Mouse (Mus musculus) neural tube, embryonic 12.5 days (tissue): ENCODE measurements at regions not wholly inside any gene's neighbourhood (a gene's known extent, or its start where the extent isn't known, plus 50 kb on each side); places are given as distances from the start of the nearest gene placed in this dataset.

Experiments used
- ATAC-seq: fragments of 200-750 bp; cut with Nextera tagmentation; 2 replicates; pipeline ENCODE4 v1.8.0; 2017; ENCODE audit warnings: low read depth, mild to moderate bottlenecking, moderate TSS enrichment, moderate library complexity; ENCODE audit not compliant: low FRiP score
- H3K27ac ChIP-seq: fragments of 300-500 bp; sonication (generic); 2 replicates; pipeline ENCODE4 v1.5.1; 2016
- H3K27me3 ChIP-seq: fragments of 300-500 bp; sonication (generic); replicated peaks from 2 replicates; pipeline ENCODE4 v1.6.1; 2016; ENCODE audit warnings: mild to moderate bottlenecking
- H3K36me3 ChIP-seq: fragments of 300-500 bp; sonication (generic); 2 replicates; pipeline ENCODE4 v1.6.1; 2016; ENCODE audit warnings: mild to moderate bottlenecking
- H3K4me1 ChIP-seq: fragments of 300-500 bp; sonication (generic); 2 replicates; pipeline ENCODE4 v1.6.1; 2016
- H3K4me2 ChIP-seq: fragments of 300-500 bp; sonication (generic); replicated peaks from 2 replicates; pipeline ENCODE4 v1.6.1; 2016; ENCODE audit warnings: mild to moderate bottlenecking
- H3K4me3 ChIP-seq: fragments of 300-500 bp; sonication (generic); 2 replicates; pipeline ENCODE4 v1.5.1; 2016
- H3K9ac ChIP-seq: fragments of 300-500 bp; sonication (generic); 2 replicates; pipeline ENCODE4 v1.6.1; 2016; ENCODE audit warnings: mild to moderate bottlenecking
- H3K9me3 ChIP-seq: fragments of 300-500 bp; sonication (generic); 2 replicates; pipeline ENCODE4 v1.6.1; 2016; ENCODE audit warnings: mild to moderate bottlenecking
- WGBS: fragments of 180-500 bp; shearing (Covaris S2); methylation state at CpG from one replicate; pipeline ENCODE4 v1.1.7; 2016; 5-methylcytosine and 5-hydroxymethylcytosine counted together

GRCm38 (mm10) chr3:58146762-58147161 lies 267.8 kb upstream of the Tsc22d2 start:
- H3K27ac ChIP-seq: no peak overlapping the region
- no peak overlapping the region for H3K4me2 ChIP-seq
- no peaks in the 10 kb centered on the region for H3K9me3 ChIP-seq
- H3K27me3 ChIP-seq: no peaks in the 10 kb centered on the region
- WGBS: 42% methylated on average over 1 of the region's 1 CpGs
- H3K9ac ChIP-seq: no peak overlapping the region
- no peaks in the 10 kb centered on the region for H3K36me3 ChIP-seq
- no peak for ATAC-seq
- H3K4me3 ChIP-seq: no peak overlapping the region
- H3K4me1 ChIP-seq: no peaks in the 10 kb centered on the region

GRCm38 (mm10) chr3:58153141-58153540 lies 261.4 kb upstream of the Tsc22d2 start:
- ATAC-seq: no peak
- Histone ChIP-seq H3K9ac (no peak overlapping the region), H3K4me1 (no peaks in the 10 kb centered on the region), H3K36me3 (no peaks in the 10 kb centered on the region), H3K4me3 (no peak overlapping the region), H3K9me3 (no peaks in the 10 kb centered on the region), H3K4me2 (no peak overlapping the region), H3K27ac (no peak overlapping the region), H3K27me3 (no peaks in the 10 kb centered on the region)
- WGBS: 77% methylated on average over 3 of the region's 3 CpGs

- no peaks in the 10 kb centered on the region for H3K27me3 ChIP-seq
- no peak overlapping the region for H3K4me2 ChIP-seq
- no peaks in the 10 kb centered on the region for H3K9me3 ChIP-seq
- no peak overlapping the region for H3K27ac ChIP-seq
- H3K4me3 ChIP-seq: no peak overlapping the region
- H3K4me1 ChIP-seq: no peaks in the 10 kb centered on the region
- H3K9ac ChIP-seq: no peak overlapping the region
- no peaks in the 10 kb centered on the region for H3K36me3 ChIP-seq
- WGBS: 82% methylated on average over 21 of the region's 21 CpGs
- no peak for ATAC-seq
These were observed 260.4 kb upstream of the Tsc22d2 start for GRCm38 (mm10) chr3:58153874-58154756.

GRCm38 (mm10) chr3:58159384-58159783 lies 255.1 kb upstream of the Tsc22d2 start:
- ATAC-seq: no peak

GRCm38 (mm10) chr3:58162238-58162637 lies 252.3 kb upstream of the Tsc22d2 start:
- H3K27me3 ChIP-seq: 0 out of 2 replicates have a peak, but pooled peaks cover 4% of the 10 kb centered on the region
- WGBS: 43% methylated on average over 10 of the region's 10 CpGs

More at GRCm38 (mm10) chr3:58159384-58159783, 255.1 kb upstream of the Tsc22d2 start:
- Histone ChIP-seq H3K4me2 (no peak overlapping the region), H3K9me3 (no peaks in the 10 kb centered on the region), H3K4me1 (no peaks in the 10 kb centered on the region), H3K9ac (no peak overlapping the region), H3K36me3 (no peaks in the 10 kb centered on the region), H3K27me3 (0 out of 2 replicates have a peak, but pooled peaks cover 4% of the 10 kb centered on the region), H3K27ac (no peak overlapping the region), H3K4me3 (no peak overlapping the region)
- WGBS: 64% methylated on average over 3 of the region's 3 CpGs

GRCm38 (mm10) chr3:58163806-58164205 lies 250.7 kb upstream of the Tsc22d2 start:
- no peak overlapping the region for H3K4me3 ChIP-seq
- no peaks in the 10 kb centered on the region for H3K36me3 ChIP-seq
- peak; percentile 80 for ATAC-seq
- WGBS: 8% methylated on average over 10 of the region's 10 CpGs
- H3K4me1 ChIP-seq: no peaks in the 10 kb centered on the region
- 0 out of 2 replicates have a peak, but pooled peaks cover 4% of the 10 kb centered on the region for H3K27me3 ChIP-seq
- no peak overlapping the region for H3K9ac ChIP-seq
- no peaks in the 10 kb centered on the region for H3K9me3 ChIP-seq
- H3K4me2 ChIP-seq: peak overlapping the region; percentile 4; the same call in 1 of the 2 replicates
- no peak overlapping the region for H3K27ac ChIP-seq

More at GRCm38 (mm10) chr3:58162238-58162637, 252.3 kb upstream of the Tsc22d2 start:
- H3K4me3 ChIP-seq: no peak overlapping the region
- H3K9ac ChIP-seq: no peak overlapping the region
- H3K27ac ChIP-seq: no peak overlapping the region
- H3K4me1 ChIP-seq: no peaks in the 10 kb centered on the region
- no peaks in the 10 kb centered on the region for H3K36me3 ChIP-seq
- H3K4me2 ChIP-seq: no peak overlapping the region
- ATAC-seq: no peak
- no peaks in the 10 kb centered on the region for H3K9me3 ChIP-seq

- no peak overlapping the region for H3K27ac ChIP-seq
- no peaks in the 10 kb centered on the region for H3K9me3 ChIP-seq
- H3K27me3 ChIP-seq: 0 out of 2 replicates have a peak, but pooled peaks cover 4% of the 10 kb centered on the region
- no peak overlapping the region for H3K4me2 ChIP-seq
- no peak for ATAC-seq
- no peak overlapping the region for H3K9ac ChIP-seq
- no peak overlapping the region for H3K4me3 ChIP-seq
- WGBS: 64% methylated on average over 2 of the region's 2 CpGs
- no peaks in the 10 kb centered on the region for H3K4me1 ChIP-seq
- H3K36me3 ChIP-seq: no peaks in the 10 kb centered on the region
These were observed 247.9 kb upstream of the Tsc22d2 start for GRCm38 (mm10) chr3:58166628-58167027.

- no peak for ATAC-seq
- Histone ChIP-seq H3K27ac (no peak overlapping the region), H3K27me3 (0 out of 2 replicates have a peak, but pooled peaks cover 4% of the 10 kb centered on the region), H3K4me1 (no peaks in the 10 kb centered on the region), H3K4me2 (no peak overlapping the region), H3K9me3 (no peaks in the 10 kb centered on the region), H3K9ac (no peak overlapping the region), H3K36me3 (no peaks in the 10 kb centered on the region), H3K4me3 (no peak overlapping the region)
- 91% methylated on average over 3 of the region's 3 CpGs for WGBS
These were observed 247.4 kb upstream of the Tsc22d2 start for GRCm38 (mm10) chr3:58167121-58167520.

GRCm38 (mm10) chr3:58167761-58168290 lies 246.7 kb upstream of the Tsc22d2 start:
- H3K4me1 ChIP-seq: no peaks in the 10 kb centered on the region
- no peak overlapping the region for H3K9ac ChIP-seq
- H3K27ac ChIP-seq: no peak overlapping the region
- WGBS: 89% methylated on average over 1 of the region's 1 CpGs
- no peaks in the 10 kb centered on the region for H3K36me3 ChIP-seq
- no peak for ATAC-seq
- H3K4me3 ChIP-seq: no peak overlapping the region
- H3K9me3 ChIP-seq: no peaks in the 10 kb centered on the region
- 0 out of 2 replicates have a peak, but pooled peaks cover 4% of the 10 kb centered on the region for H3K27me3 ChIP-seq
- H3K4me2 ChIP-seq: no peak overlapping the region

GRCm38 (mm10) chr3:58168522-58169185 lies 245.9 kb upstream of the Tsc22d2 start:
- no peak overlapping the region for H3K4me3 ChIP-seq
- H3K9me3 ChIP-seq: no peaks in the 10 kb centered on the region
- H3K27me3 ChIP-seq: no peaks in the 10 kb centered on the region
- no peaks in the 10 kb centered on the region for H3K4me1 ChIP-seq
- no peaks in the 10 kb centered on the region for H3K36me3 ChIP-seq
- no peak overlapping the region for H3K9ac ChIP-seq
- WGBS: 65% methylated on average over 14 of the region's 14 CpGs
- ATAC-seq: no peak
- H3K27ac ChIP-seq: no peak overlapping the region
- no peak overlapping the region for H3K4me2 ChIP-seq

- no peak for ATAC-seq
- 86% methylated on average over 6 of the region's 6 CpGs for WGBS
- Histone ChIP-seq H3K4me1 (no peaks in the 10 kb centered on the region), H3K9ac (no peak overlapping the region), H3K4me3 (no peak overlapping the region), H3K9me3 (no peaks in the 10 kb centered on the region), H3K27ac (no peak overlapping the region), H3K36me3 (no peaks in the 10 kb centered on the region), H3K27me3 (no peaks in the 10 kb centered on the region), H3K4me2 (no peak overlapping the region)
These were observed 244.7 kb upstream of the Tsc22d2 start for GRCm38 (mm10) chr3:58169786-58170185.

GRCm38 (mm10) chr3:58172096-58172495 lies 242.4 kb upstream of the Tsc22d2 start:
- WGBS: 87% methylated on average over 5 of the region's 5 CpGs
- H3K27me3 ChIP-seq: no peaks in the 10 kb centered on the region
- no peak overlapping the region for H3K4me2 ChIP-seq
- no peaks in the 10 kb centered on the region for H3K4me1 ChIP-seq
- H3K36me3 ChIP-seq: no peaks in the 10 kb centered on the region
- H3K4me3 ChIP-seq: no peak overlapping the region
- no peak overlapping the region for H3K9ac ChIP-seq
- no peak overlapping the region for H3K27ac ChIP-seq
- no peaks in the 10 kb centered on the region for H3K9me3 ChIP-seq
- no peak for ATAC-seq
